Mouse (Mus musculus) limb, embryonic 12.5 days (tissue): ENCODE data around the gene Mea1. TPM values are rescaled to one million over a fixed set of nuclear protein-coding genes. Genes with fewer than 3 reads are reported as not detected.

Experiments
- ATAC-seq: fragments of 200-750 bp; cut with Nextera tagmentation; 2 replicates; pipeline ENCODE4 v1.8.0; 2017; ENCODE audit warnings: low read depth, moderate TSS enrichment; ENCODE audit not compliant: insufficient number of reproducible peaks, insufficient read depth, low FRiP score, low TSS enrichment
- H3K27ac ChIP-seq: fragments of 300-500 bp; sonication (generic); 2 replicates; pipeline ENCODE4 v1.5.1; 2016; ENCODE audit warnings: mild to moderate bottlenecking, moderate library complexity
- H3K27me3 ChIP-seq: fragments of 300-500 bp; sonication (generic); 2 replicates; pipeline ENCODE4 v1.6.1; 2016; ENCODE audit warnings: mild to moderate bottlenecking, moderate library complexity
- H3K36me3 ChIP-seq: fragments of 300-500 bp; sonication (generic); 2 replicates; pipeline ENCODE4 v1.6.1; 2016; ENCODE audit warnings: mild to moderate bottlenecking, moderate library complexity
- H3K4me1 ChIP-seq: fragments of 300-500 bp; sonication (generic); replicated peaks from 2 replicates; pipeline ENCODE4 v1.6.1; 2016
- H3K4me2 ChIP-seq: fragments of 300-500 bp; sonication (generic); 2 replicates; pipeline ENCODE4 v1.6.1; 2016; ENCODE audit warnings: mild to moderate bottlenecking, moderate library complexity
- H3K4me3 ChIP-seq: fragments of 300-500 bp; sonication (generic); replicated peaks from 2 replicates; pipeline ENCODE4 v1.5.1; 2016; ENCODE audit warnings: mild to moderate bottlenecking
- H3K9ac ChIP-seq: fragments of 300-500 bp; sonication (generic); replicated peaks from 2 replicates; pipeline ENCODE4 v1.6.1; 2016; ENCODE audit warnings: mild to moderate bottlenecking, moderate library complexity
- H3K9me3 ChIP-seq: fragments of 300-500 bp; sonication (generic); 2 replicates; pipeline ENCODE4 v1.6.1; 2016; ENCODE audit warnings: mild to moderate bottlenecking, moderate library complexity
- WGBS: fragments of 180-500 bp; shearing (Covaris S2); methylation state at CpG from one replicate; pipeline ENCODE4 v1.1.7; 2016; 5-methylcytosine and 5-hydroxymethylcytosine counted together
- polyA plus RNA-seq: library from polyadenylated mRNA; unstranded; fragments of >200 nt; fragmentation: Nextera tagmentation; extraction: Ambion mirVana; gene quantifications from 2 replicates; pipeline ENCODE4 v1.2.1, GENCODE M21; 2016

Gene Mea1
- 137 and 150 TPM in 2 replicates for polyA plus RNA-seq

DNA sequence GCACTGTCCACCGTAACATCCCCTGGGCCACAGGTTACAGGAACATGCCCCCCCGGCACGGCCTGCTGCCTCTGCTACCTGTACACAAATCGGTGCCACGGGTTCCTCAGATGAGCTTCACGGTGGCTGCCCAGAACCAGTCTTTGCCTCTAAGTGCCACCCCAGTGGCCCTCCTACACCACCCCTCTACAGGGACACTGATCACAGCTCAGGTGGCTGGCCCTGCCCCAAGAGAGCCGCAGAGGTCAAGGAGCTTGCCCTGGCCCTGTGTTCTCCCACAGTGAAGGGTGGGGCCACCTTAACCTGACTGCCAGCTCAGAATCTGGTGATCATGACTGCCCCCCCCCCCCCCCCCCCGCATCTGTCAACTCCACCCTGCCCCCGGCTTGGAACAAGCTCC lies at the start of gene Mea1:
Gene Mea1, plus strand, starts transcription at position 378 of the 400 bp plus-strand sequence.
- Histone ChIP-seq H3K27ac (0 out of 2 replicates have a peak within 1 kb of the TSS, but pooled peaks have one; percentile 18), H3K4me3 (peak within 1 kb of the TSS; percentile 86), H3K9ac (peak within 1 kb of the TSS; percentile 78), H3K4me1 (peaks cover 46% of the 10 kb centered on the region), H3K36me3 (peaks cover 50% of the 10 kb centered on the region), H3K4me2 (peak within 1 kb of the TSS; percentile 88), H3K27me3 (no peaks in the 10 kb centered on the region), H3K9me3 (no peaks in the 10 kb centered on the region)
- WGBS = 94% methylated on average over 8 of the region's 9 CpGs
- no peak for ATAC-seq

DNA sequence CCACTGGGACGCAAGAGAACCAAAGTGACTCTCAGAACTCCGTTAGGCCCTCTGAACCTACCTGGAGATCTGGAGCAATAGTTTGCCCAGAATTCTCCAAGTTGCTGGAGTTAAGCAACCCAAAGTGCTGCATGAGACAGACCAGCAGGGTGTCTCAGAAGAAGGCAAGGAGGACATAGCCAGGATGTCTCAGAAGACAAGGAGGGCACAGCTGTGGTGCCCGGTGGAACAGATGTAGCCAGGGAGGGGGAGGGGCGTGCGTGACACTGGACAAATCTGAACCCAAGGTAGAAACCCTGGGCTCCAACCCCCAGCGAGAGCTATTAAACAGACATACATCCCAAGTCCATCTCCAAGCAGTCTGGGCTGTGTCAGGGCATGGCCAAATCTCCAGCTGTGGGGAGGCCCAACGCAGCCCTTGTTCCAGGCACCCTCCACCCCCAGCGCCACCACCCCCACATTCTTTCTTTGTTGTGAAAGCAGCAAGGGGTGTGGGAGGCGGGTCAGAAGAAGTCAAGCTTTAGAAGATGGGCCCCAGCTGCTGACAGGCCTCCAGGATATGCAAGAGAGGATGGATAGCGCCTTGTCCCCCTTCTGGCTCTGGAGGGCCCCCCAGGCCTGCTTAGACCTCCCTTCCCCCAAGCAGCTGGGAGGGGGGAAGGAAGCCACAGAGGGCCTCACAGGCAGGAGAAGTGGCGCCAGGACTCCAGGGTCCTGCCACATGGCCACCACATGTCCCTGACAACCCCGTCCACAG lies 48.7 kb upstream of the Mea1 start:
- Histone ChIP-seq H3K4me1 (peaks cover 54% of the 10 kb centered on the region), H3K9me3 (no peaks in the 10 kb centered on the region), H3K4me3 (peak overlapping the region; percentile 98), H3K9ac (peak overlapping the region; percentile 47), H3K27ac (peak overlapping the region; percentile 96), H3K36me3 (peaks cover 32% of the 10 kb centered on the region), H3K27me3 (no peaks in the 10 kb centered on the region), H3K4me2 (peak overlapping the region; percentile 91)
- peak; percentile 62 for ATAC-seq
- 4% methylated on average over 12 of the region's 12 CpGs for WGBS

DNA sequence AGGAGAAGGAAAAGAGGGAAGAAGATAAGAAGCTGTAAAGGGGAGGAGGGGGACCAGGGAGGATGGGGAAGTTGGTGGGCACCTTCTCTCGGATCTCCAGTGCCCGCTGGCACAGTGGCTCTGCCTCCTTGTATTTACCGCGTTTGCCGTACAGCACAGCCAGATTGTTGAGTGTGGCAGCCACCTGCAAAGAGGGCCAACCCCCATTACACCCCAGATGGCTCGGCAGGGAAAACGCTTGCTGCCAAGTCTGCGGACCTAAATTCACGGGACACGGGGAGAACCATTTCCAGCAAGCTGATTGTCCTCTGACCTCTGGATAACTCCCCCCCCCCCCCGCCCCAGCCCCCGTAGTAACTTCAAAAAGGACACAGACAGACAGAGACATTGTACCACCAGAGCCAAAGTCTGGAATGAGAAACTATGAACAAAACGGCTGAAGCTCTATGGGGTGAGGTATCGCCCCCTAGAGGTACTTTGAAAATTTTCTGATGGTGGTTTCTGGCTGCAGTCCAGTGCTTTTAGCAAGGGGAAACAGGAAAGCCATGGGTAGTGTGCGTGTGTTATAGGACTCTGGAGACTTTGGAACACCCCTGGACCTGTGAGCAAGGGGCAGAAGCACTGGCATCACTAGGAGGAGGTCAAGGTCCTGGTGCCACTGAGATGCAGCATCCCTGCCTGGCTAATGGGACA lies 41.6 kb upstream of the Mea1 start:
- peak overlapping the region; percentile 10; the same call in 1 of the 2 replicates for H3K4me3 ChIP-seq
- 15% methylated on average over 15 of the region's 15 CpGs for WGBS
- H3K27me3 ChIP-seq = no peaks in the 10 kb centered on the region
- H3K4me1 ChIP-seq = peaks cover 8% of the 10 kb centered on the region
- H3K27ac ChIP-seq = no peak overlapping the region
- H3K9me3 ChIP-seq = no peaks in the 10 kb centered on the region
- H3K36me3 ChIP-seq = peaks cover 66% of the 10 kb centered on the region
- ATAC-seq = peak; percentile 13; the same call in 1 of the 2 replicates
- peak overlapping the region; percentile 54 for H3K4me2 ChIP-seq
- no peak overlapping the region; the same call in 1 of the 2 replicates for H3K9ac ChIP-seq

DNA sequence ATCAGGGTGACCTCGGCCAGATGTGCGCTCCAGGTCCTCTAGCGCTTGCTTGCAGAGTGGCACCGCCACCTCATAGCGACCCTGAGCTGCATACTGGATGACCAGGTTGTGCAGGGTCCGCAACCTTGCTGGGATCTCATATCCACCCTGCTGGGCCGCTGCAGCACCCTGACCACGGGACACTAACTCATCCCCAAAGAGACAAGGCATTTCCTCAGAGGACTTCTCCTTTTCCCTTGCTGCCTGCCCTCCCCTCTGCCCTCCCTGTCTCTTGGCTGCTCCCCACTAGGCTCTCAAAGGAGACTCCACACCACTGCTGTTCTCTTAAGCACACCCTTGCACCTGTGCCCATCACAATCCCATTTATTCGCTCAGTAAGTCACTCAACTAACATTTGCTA lies 38.7 kb upstream of the Mea1 start:
- no peak overlapping the region for H3K27ac ChIP-seq
- 81% methylated on average over 9 of the region's 9 CpGs for WGBS
- H3K9ac ChIP-seq = no peak overlapping the region
- H3K36me3 ChIP-seq = peaks cover 52% of the 10 kb centered on the region
- ATAC-seq = no peak
- H3K4me3 ChIP-seq = no peak overlapping the region
- H3K4me2 ChIP-seq = no peak overlapping the region
- H3K9me3 ChIP-seq = no peaks in the 10 kb centered on the region
- peaks cover 17% of the 10 kb centered on the region for H3K4me1 ChIP-seq
- no peaks in the 10 kb centered on the region for H3K27me3 ChIP-seq

DNA sequence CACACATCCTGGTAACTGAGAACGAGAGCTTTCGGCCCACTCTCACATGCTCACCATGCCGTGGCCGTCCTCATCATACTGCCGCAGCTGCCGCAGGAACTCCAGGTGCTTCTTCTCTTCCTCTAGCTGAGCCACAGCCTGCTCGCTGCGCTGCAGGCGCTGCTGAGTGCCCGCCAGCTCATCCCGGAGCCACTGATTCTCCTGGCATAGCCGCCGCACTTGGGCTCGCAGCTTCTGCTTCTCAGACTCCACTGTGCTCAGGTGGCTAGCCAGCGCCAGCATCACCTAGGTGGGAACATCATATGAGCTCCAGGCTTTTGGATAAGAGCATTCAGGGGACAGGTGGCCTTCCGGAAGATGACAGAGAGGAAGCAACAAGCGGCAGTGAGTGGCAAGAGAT lies 36.5 kb upstream of the Mea1 start:
- H3K9me3 ChIP-seq = no peaks in the 10 kb centered on the region
- H3K27me3 ChIP-seq = no peaks in the 10 kb centered on the region
- H3K36me3 ChIP-seq = peaks cover 45% of the 10 kb centered on the region
- no peak for ATAC-seq
- WGBS = 92% methylated on average over 17 of the region's 17 CpGs
- peaks cover 23% of the 10 kb centered on the region for H3K4me1 ChIP-seq
- H3K4me2 ChIP-seq = no peak overlapping the region
- no peak overlapping the region for H3K27ac ChIP-seq
- no peak overlapping the region for H3K4me3 ChIP-seq
- H3K9ac ChIP-seq = no peak overlapping the region; the same call in 1 of the 2 replicates

DNA sequence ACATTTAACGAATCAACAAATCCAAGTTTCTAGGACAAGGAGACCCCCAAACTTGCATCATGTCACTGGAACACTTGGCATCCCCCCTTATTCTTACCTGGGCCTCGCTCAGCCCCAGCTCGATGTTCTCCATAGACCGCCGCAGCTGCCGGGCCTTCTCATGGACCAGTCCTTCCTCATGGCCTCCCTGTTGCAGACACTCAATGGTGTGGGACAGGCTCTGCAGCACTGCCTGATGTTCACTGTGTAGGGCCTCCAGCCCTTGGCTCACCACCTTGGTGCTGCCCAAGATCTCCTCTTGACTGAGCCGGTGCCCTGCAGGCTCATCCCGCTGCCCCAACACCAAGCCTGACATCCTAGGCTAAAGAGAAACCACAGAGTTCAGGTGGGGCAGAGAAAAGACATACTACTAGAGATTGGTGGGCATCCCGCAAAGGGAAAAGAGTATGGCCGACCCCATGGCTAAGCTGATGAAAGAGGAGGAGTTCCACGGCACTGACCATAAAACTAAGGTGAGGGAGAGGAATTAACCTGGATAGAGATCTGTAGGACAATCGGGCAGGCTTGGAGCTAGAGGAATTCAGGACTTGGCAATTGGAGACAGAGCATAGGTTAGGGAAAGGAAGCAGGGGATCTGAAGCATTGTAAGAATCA lies 34.3 kb upstream of the Mea1 start:
- H3K4me3 ChIP-seq = peak overlapping the region; percentile 77
- ATAC-seq = no peak
- H3K36me3 ChIP-seq = peaks cover 48% of the 10 kb centered on the region
- H3K9me3 ChIP-seq = no peaks in the 10 kb centered on the region
- H3K27ac ChIP-seq = no peak overlapping the region
- peaks cover 23% of the 10 kb centered on the region for H3K4me1 ChIP-seq
- peak overlapping the region; percentile 88 for H3K4me2 ChIP-seq
- 0 out of 2 replicates have a peak overlapping the region, but pooled peaks have one; percentile 66 for H3K9ac ChIP-seq
- 86% methylated on average over 12 of the region's 12 CpGs for WGBS
- no peaks in the 10 kb centered on the region for H3K27me3 ChIP-seq

DNA sequence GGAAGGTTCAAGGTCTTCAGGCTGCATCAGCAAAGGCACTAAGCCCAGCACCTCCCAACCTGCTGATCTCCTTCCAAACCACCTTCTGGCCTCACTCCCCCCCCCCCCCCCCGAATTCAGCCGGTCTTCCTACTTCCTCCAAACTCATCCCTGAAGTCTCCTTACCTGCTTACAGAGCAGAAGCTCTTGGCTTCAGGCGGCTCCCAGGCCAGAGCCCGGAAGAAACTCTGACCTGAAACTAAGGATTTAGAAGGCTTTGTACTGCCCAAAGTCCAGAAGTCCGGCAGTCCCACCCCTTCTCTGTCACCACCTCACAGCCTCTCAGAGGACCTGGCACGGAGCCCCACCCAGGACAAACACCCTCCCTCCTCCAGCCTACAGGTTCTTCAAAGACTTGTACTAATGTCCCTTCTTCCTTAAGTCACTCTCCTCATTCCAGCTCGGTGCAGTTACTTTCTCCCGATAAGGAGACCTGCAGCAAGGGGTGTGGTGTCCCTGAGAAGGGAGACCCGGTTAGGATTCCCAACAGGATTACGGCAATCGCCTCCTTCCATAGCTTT lies 33.6 kb upstream of the Mea1 start:
- no peaks in the 10 kb centered on the region for H3K9me3 ChIP-seq
- 0 out of 2 replicates have a peak overlapping the region, but pooled peaks have one; percentile 51 for H3K27ac ChIP-seq
- H3K9ac ChIP-seq = peak overlapping the region; percentile 66
- H3K27me3 ChIP-seq = no peaks in the 10 kb centered on the region
- peaks cover 29% of the 10 kb centered on the region for H3K4me1 ChIP-seq
- peak overlapping the region; percentile 88 for H3K4me2 ChIP-seq
- H3K36me3 ChIP-seq = peaks cover 41% of the 10 kb centered on the region
- no peak for ATAC-seq
- peak overlapping the region; percentile 77 for H3K4me3 ChIP-seq
- WGBS = 14% methylated on average over 10 of the region's 11 CpGs

GRCm38 (mm10) chr17:46645561-46646321 lies 32.9 kb upstream of the Mea1 start, which contains the start of the genes Klc4 and Mrpl2:
Gene Klc4 (minus strand): TSS chr17:46646022.
Gene Mrpl2 (plus strand): TSS chr17:46646229.
- WGBS = under 1% methylated on average over 53 of the region's 53 CpGs
- no peaks in the 10 kb centered on the region for H3K27me3 ChIP-seq
- ATAC-seq = peak; percentile 58
- peak within 1 kb of the TSS; percentile 70 for H3K9ac ChIP-seq
- H3K27ac ChIP-seq = peak within 1 kb of the TSS; percentile 79
- peak within 1 kb of the TSS; percentile 77 for H3K4me3 ChIP-seq
- H3K36me3 ChIP-seq = peaks cover 34% of the 10 kb centered on the region
- peaks cover 29% of the 10 kb centered on the region for H3K4me1 ChIP-seq
- no peaks in the 10 kb centered on the region for H3K9me3 ChIP-seq
- peak within 1 kb of the TSS; percentile 90 for H3K4me2 ChIP-seq

DNA sequence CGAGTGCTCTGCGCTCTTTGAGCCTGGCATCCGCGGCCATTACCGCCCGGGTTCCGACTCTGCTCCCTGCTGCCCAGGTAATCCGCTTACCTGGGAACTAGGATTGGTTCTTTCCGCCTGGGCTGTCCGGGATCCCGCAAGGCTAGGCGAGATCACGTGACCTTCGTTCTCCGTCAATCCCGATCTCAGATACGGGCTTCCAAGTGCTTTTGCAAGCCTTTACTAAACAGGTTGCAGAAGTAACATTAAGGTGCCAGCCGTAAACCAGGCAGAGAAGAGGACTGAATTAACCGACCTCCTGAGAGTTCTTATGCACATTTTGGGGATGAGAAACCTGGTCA lies 32.3 kb upstream of the Mea1 start:
- ATAC-seq = no peak
- Histone ChIP-seq H3K4me2 (peak overlapping the region; percentile 90), H3K27me3 (no peaks in the 10 kb centered on the region), H3K4me1 (peaks cover 34% of the 10 kb centered on the region), H3K9me3 (no peaks in the 10 kb centered on the region), H3K9ac (peak overlapping the region; percentile 70), H3K4me3 (peak overlapping the region; percentile 77), H3K36me3 (peaks cover 28% of the 10 kb centered on the region), H3K27ac (peak overlapping the region; percentile 79)
- WGBS = under 1% methylated on average over 19 of the region's 19 CpGs

GRCm38 (mm10) chr17:46647279-46647678 lies 31.3 kb upstream of the Mea1 start:
- H3K9ac ChIP-seq = no peak overlapping the region
- no peak for ATAC-seq
- no peaks in the 10 kb centered on the region for H3K9me3 ChIP-seq
- peaks cover 44% of the 10 kb centered on the region for H3K4me1 ChIP-seq
- 95% methylated on average over 7 of the region's 7 CpGs for WGBS
- peaks cover 20% of the 10 kb centered on the region for H3K36me3 ChIP-seq
- peak overlapping the region; percentile 90; the same call in 1 of the 2 replicates for H3K4me2 ChIP-seq
- H3K27me3 ChIP-seq = no peaks in the 10 kb centered on the region
- H3K4me3 ChIP-seq = no peak overlapping the region
- no peak overlapping the region for H3K27ac ChIP-seq
